Mouse (Mus musculus) kidney, postnatal 0 days (tissue): Measurements from ENCODE around the gene Dgkd. TPM values are rescaled to one million over a fixed set of nuclear protein-coding genes. Genes with fewer than 3 reads are reported as not detected.

Experiments used
- ATAC-seq: fragments of 200-750 bp; cut with Nextera tagmentation; replicated peaks from 2 replicates; pipeline ENCODE4 v1.8.0; 2017; ENCODE audit warnings: low read depth, moderate number of reproducible peaks, moderate TSS enrichment, moderate library complexity; ENCODE audit not compliant: low FRiP score
- DNase-seq: peaks from one replicate; pipeline ENCODE4 v3.0.0-alpha.2; 2016; ENCODE audit warnings: low spot score
- H3K27ac ChIP-seq: fragments of 300-500 bp; sonication (generic); 2 replicates; pipeline ENCODE4 v1.5.1; 2014; ENCODE audit warnings: mild to moderate bottlenecking
- H3K27me3 ChIP-seq: fragments of 300-500 bp; sonication (generic); 2 replicates; pipeline ENCODE4 v1.6.1; 2014; ENCODE audit warnings: low read length, mixed read lengths; ENCODE audit not compliant: insufficient read depth
- H3K36me3 ChIP-seq: fragments of 300-500 bp; sonication (generic); 2 replicates; pipeline ENCODE4 v1.6.1; 2014; ENCODE audit warnings: low read length, mixed read lengths; ENCODE audit not compliant: insufficient read depth
- H3K4me1 ChIP-seq: fragments of 300-500 bp; sonication (generic); replicated peaks from 2 replicates; pipeline ENCODE4 v1.6.1; 2014; ENCODE audit warnings: antibody characterized with exemption, low read length, mixed read lengths; ENCODE audit not compliant: insufficient read depth
- H3K4me2 ChIP-seq: fragments of 300-500 bp; sonication (generic); 2 replicates; pipeline ENCODE4 v1.6.1; 2014; ENCODE audit warnings: mild to moderate bottlenecking, low read length, moderate library complexity, mixed read lengths
- H3K4me3 ChIP-seq: fragments of 300-500 bp; sonication (generic); replicated peaks from 2 replicates; pipeline ENCODE4 v1.5.1; 2014; ENCODE audit warnings: low read depth, low read length
- H3K9ac ChIP-seq: fragments of 300-500 bp; sonication (generic); 2 replicates; pipeline ENCODE4 v1.6.1; 2014; ENCODE audit warnings: low read depth, low read length
- H3K9me3 ChIP-seq: fragments of 300-500 bp; sonication (generic); replicated peaks from 2 replicates; pipeline ENCODE4 v1.6.1; 2016; ENCODE audit warnings: low read length, inconsistent platforms, mixed read lengths
- CTCF ChIP-seq: IDR thresholded peaks from 2 replicates; pipeline ENCODE4 v1.5.1; 2016; ENCODE audit warnings: antibody characterized with exemption, low read depth, mild to moderate bottlenecking, moderate library complexity
- WGBS: fragments of 180-500 bp; shearing (Covaris S2); extraction: QIAGEN DNeasy Blood & Tissue Kit; methylation state at CpG from one replicate; pipeline ENCODE4 v1.1.7; 2014; 5-methylcytosine and 5-hydroxymethylcytosine counted together
- polyA plus RNA-seq: library from polyadenylated mRNA; unstranded; fragments of >200 nt; fragmentation: Nextera tagmentation; extraction: Ambion mirVana; gene quantifications from 2 replicates; pipeline ENCODE4 v1.2.1, GENCODE M21; 2015

Dgkd gene
- polyA plus RNA-seq, 1 experiment from 2014 or later: 19.8 TPM

- Histone ChIP-seq H3K36me3 (peaks cover 66% of the 10 kb centered on the region), H3K27ac (no peak overlapping the region), H3K9ac (no peak overlapping the region), H3K4me2 (no peak overlapping the region), H3K4me3 (no peak overlapping the region), H3K27me3 (no peaks in the 10 kb centered on the region), H3K9me3 (no peaks in the 10 kb centered on the region), H3K4me1 (no peaks in the 10 kb centered on the region)
- DNase-seq (no peak), ATAC-seq (no peak)
- TF ChIP-seq CTCF: no peak
- WGBS: 90% methylated on average over 7 of the region's 7 CpGs
Measured at GRCm38 (mm10) chr1:87936075-87936474, 83.0 kb downstream of the Dgkd start.

DNA sequence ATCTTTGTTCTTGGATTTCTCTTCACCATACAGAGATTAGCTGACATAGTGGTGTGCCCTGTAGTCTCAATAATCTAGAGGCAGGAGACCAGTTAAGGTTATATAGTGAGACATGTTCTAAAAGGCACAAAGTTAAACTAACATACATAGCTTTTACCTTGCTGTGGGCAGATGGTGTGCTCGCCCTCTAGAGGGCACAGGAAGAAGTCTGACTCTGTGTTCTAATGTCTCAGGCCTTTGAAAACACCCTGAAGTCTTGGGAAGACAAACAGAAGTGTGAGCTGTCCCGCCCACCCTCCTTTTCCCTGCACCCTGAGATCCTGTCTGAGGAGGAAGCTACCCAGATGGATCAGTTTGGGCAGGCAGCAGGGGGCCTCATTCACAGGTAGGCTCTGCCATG lies 83.4 kb downstream of the Dgkd start:
- 34% methylated on average over 2 of the region's 2 CpGs for WGBS
- DNase-seq: peak; percentile 29
- H3K27me3 ChIP-seq: no peaks in the 10 kb centered on the region
- ATAC-seq: no peak
- no peak overlapping the region for H3K9ac ChIP-seq
- H3K9me3 ChIP-seq: no peaks in the 10 kb centered on the region
- no peaks in the 10 kb centered on the region for H3K4me1 ChIP-seq
- no peak overlapping the region for H3K27ac ChIP-seq
- no peak overlapping the region for H3K4me2 ChIP-seq
- H3K4me3 ChIP-seq: no peak overlapping the region
- H3K36me3 ChIP-seq: peaks cover 70% of the 10 kb centered on the region
- peak; percentile 70 for TF ChIP-seq CTCF

- Histone ChIP-seq H3K4me2 (no peak overlapping the region), H3K27me3 (no peaks in the 10 kb centered on the region), H3K4me3 (no peak overlapping the region), H3K9ac (no peak overlapping the region), H3K4me1 (no peaks in the 10 kb centered on the region), H3K9me3 (no peaks in the 10 kb centered on the region), H3K36me3 (peaks cover 90% of the 10 kb centered on the region), H3K27ac (no peak overlapping the region)
- TF ChIP-seq CTCF: no peak
- 94% methylated on average over 1 of the region's 1 CpGs for WGBS
- no peak for ATAC-seq
- DNase-seq: no peak
Measured at GRCm38 (mm10) chr1:87941765-87942164, 88.7 kb downstream of the Dgkd start.

DNA sequence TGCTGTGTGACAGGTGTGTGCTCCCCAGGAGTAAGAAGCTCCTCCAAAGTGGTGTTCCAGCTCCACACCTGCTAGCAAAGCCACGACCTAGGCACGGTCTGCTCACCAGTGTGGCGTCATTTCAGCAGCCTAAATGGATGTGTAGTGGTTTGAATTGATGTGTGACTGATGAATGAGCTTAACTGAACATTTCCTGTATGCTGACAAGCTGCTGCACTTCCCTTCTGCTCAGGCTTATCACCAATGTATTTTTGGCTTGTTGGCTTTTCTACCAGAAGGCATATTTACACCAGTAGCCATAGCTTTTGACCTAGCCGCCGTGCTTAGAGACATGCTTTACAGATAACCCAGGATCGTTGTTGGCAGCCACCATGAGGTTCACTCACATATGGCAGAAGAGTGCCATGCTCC lies 94.6 kb downstream of the Dgkd start:
- no peak overlapping the region for H3K4me2 ChIP-seq
- H3K4me1 ChIP-seq: no peaks in the 10 kb centered on the region
- H3K9me3 ChIP-seq: no peaks in the 10 kb centered on the region
- H3K4me3 ChIP-seq: no peak overlapping the region
- no peak for DNase-seq
- H3K36me3 ChIP-seq: peaks cover 72% of the 10 kb centered on the region
- H3K9ac ChIP-seq: no peak overlapping the region
- WGBS: 89% methylated on average over 6 of the region's 6 CpGs
- TF ChIP-seq CTCF: no peak
- H3K27ac ChIP-seq: no peak overlapping the region
- no peak for ATAC-seq
- no peaks in the 10 kb centered on the region for H3K27me3 ChIP-seq

- no peak for ATAC-seq
Measured at GRCm38 (mm10) chr1:87951641-87952040, 98.6 kb downstream of the Dgkd start.

GRCm38 (mm10) chr1:87953073-87953472 lies 100.0 kb downstream of the Dgkd start:
- H3K36me3 ChIP-seq: peaks cover 73% of the 10 kb centered on the region
- no peak overlapping the region for H3K4me3 ChIP-seq
- no peaks in the 10 kb centered on the region for H3K9me3 ChIP-seq
- H3K27me3 ChIP-seq: no peaks in the 10 kb centered on the region
- ATAC-seq: no peak
- TF ChIP-seq CTCF: no peak
- no peak overlapping the region for H3K4me2 ChIP-seq
- WGBS: 82% methylated on average over 3 of the region's 3 CpGs
- no peak overlapping the region for H3K27ac ChIP-seq
- H3K4me1 ChIP-seq: no peaks in the 10 kb centered on the region
- H3K9ac ChIP-seq: no peak overlapping the region
- no peak for DNase-seq

More at GRCm38 (mm10) chr1:87951641-87952040, 98.6 kb downstream of the Dgkd start:
- peaks cover 74% of the 10 kb centered on the region for H3K36me3 ChIP-seq
- H3K27me3 ChIP-seq: no peaks in the 10 kb centered on the region
- TF ChIP-seq CTCF: no peak
- H3K27ac ChIP-seq: no peak overlapping the region
- no peaks in the 10 kb centered on the region for H3K9me3 ChIP-seq
- H3K4me1 ChIP-seq: no peaks in the 10 kb centered on the region
- H3K9ac ChIP-seq: no peak overlapping the region
- 92% methylated on average over 3 of the region's 3 CpGs for WGBS
- no peak overlapping the region for H3K4me2 ChIP-seq
- H3K4me3 ChIP-seq: no peak overlapping the region
- DNase-seq: no peak

GRCm38 (mm10) chr1:87958931-87959330 lies 105.8 kb downstream of the Dgkd start:
- H3K36me3 ChIP-seq: peaks cover 36% of the 10 kb centered on the region
- no peak overlapping the region for H3K27ac ChIP-seq
- 94% methylated on average over 1 of the region's 1 CpGs for WGBS
- H3K9me3 ChIP-seq: no peaks in the 10 kb centered on the region
- TF ChIP-seq CTCF: no peak
- no peak overlapping the region for H3K4me3 ChIP-seq
- no peaks in the 10 kb centered on the region for H3K27me3 ChIP-seq
- no peak overlapping the region for H3K4me2 ChIP-seq
- H3K9ac ChIP-seq: no peak overlapping the region
- H3K4me1 ChIP-seq: no peaks in the 10 kb centered on the region
- ATAC-seq (no peak), DNase-seq (no peak)
